ENCODE assay signal across 8 mouse cellular contexts in the genomic region with DNA sequence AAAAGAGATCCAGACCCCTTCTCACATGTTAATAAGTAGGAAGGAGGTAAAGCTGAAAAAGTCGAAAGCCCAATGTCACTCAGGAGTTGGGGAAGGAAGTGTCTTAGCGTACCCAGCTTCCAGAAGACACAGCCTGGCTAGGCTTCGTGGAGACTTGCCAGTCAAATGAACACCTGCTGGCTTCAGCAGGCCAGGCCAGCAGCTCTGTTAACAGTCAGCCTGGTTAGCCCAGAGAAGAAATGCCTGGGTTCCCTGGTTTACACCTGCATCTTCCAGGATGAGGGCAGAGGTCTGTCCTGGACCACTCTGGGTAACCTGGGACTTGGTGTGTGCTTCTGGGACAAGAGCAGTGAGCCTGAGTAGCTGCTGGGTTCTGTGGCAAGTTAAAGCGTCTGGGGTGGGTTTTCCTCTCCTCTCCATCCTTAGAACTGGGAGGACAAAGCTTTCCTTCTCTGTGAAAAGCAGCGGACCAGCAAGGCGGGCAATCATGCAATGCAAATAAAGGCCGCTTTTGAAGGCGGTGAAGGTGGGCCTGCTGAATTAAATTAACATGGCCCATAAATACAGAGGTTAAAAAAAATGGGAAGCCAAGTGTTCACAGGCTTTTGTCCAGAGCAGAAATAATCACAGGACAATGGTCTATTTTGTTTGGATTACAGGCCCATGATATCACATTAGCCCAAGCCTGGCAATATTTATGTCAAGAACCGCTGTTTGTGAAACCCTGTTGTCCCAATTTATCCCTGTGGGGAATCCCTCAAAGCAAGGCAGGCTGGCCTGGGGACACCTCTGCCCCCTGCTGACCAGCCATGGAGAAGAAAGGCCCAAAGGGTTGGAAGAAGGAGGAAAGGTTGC.
DNase-seq lines count a peak whose midpoint lies in the region; ATAC-seq lines count a peak whose summit lies in the region.

No protein-coding gene starts in this region.

- no peaks in the 10 kb centered on the region for H3K9me3 ChIP-seq in midbrain, embryonic 16.5 days (replicated peaks; ENCODE audit: control insufficient read depth, low read length, poor library complexity, severe bottlenecking)

- 0 out of 2 replicates have a peak overlapping the region, but pooled peaks have one; percentile 12 for H3K9ac ChIP-seq in midbrain, embryonic 16.5 days (ENCODE audit: low read depth, low read length)

- 15% methylated on average over 9 of the region's 9 CpGs for WGBS in midbrain, embryonic 16.5 days

- DNase-seq in adrenal gland, adult 2 months, result peak; percentile 16
- DNase-seq in adrenal gland, adult 8-10 months, result no peak
- DNase-seq in 3T3-L1 (ENCODE audit: low read depth, low spot score), result peak; percentile 6
- DNase-seq in cerebellum, postnatal 36 days, result peak; percentile 77 to 79
- peak; percentile 36 for DNase-seq in kidney, adult 9 months
- DNase-seq in right cerebral cortex, postnatal 36 days (ENCODE audit: low spot score in 2 of 2), result no peak
- no peak for DNase-seq in right cerebral cortex, postnatal 14 days

- H3K27me3 ChIP-seq in midbrain, embryonic 16.5 days (ENCODE audit: control insufficient read depth, insufficient read depth, low read depth, low read length), result no peaks in the 10 kb centered on the region

- peak overlapping the region; percentile 31 for H3K27ac ChIP-seq in midbrain, embryonic 16.5 days (ENCODE audit: low read length)

- H3K4me2 ChIP-seq in midbrain, embryonic 16.5 days (ENCODE audit: low read length), result no peak overlapping the region

- no peaks in the 10 kb centered on the region for H3K36me3 ChIP-seq in midbrain, embryonic 16.5 days (ENCODE audit: control insufficient read depth, insufficient read depth, low read length)

- no peak overlapping the region for H3K4me3 ChIP-seq in midbrain, embryonic 16.5 days (ENCODE audit: low read depth, low read length)

- H3K4me1 ChIP-seq in midbrain, embryonic 16.5 days (ENCODE audit: control insufficient read depth, insufficient read depth, low read length), result peaks cover 32% of the 10 kb centered on the region

- ATAC-seq in midbrain, embryonic 16.5 days, result peak; percentile 25; the same call in 1 of the 2 replicates

Comparison
In these comparisons a context has a peak if more than half of its experiments do, and no peak if none do; other contexts are left out.
1. DNase-seq: peak in adrenal gland, adult 2 months (single experiment), 3T3-L1 (single experiment), cerebellum, postnatal 36 days (2 of 2) and kidney, adult 9 months (single experiment); none in adrenal gland, adult 8-10 months (single experiment), right cerebral cortex, postnatal 36 days (0 of 2) and right cerebral cortex, postnatal 14 days (single experiment).